Mouse (Mus musculus): ENCODE data around the gene Sult1c2. TPM values are rescaled to one million over a fixed set of nuclear protein-coding genes. Genes with fewer than 3 reads are reported as not detected.
"Not testable (repeated sequence)": the region's sequence is repeated elsewhere in the genome, so short reads cannot be mapped to it uniquely, and the experiment has no call there.

The Sult1c2 gene
- total RNA-seq (2018; cell fraction: chromatin; rRNA removed), result not detected
- not detected for total RNA-seq (2018; cell fraction: cytosol; rRNA removed)
- total RNA-seq (2018; cell fraction: nucleus; rRNA removed), result not detected
- polyA plus RNA-seq (2018), result not detected in 3 replicates

- Histone ChIP-seq H3K4me3 (ENCODE audit: inconsistent target) (no peak within 1 kb of the TSS), H3K27ac (no peak within 1 kb of the TSS), H3K79me2 (ENCODE audit: inconsistent target) (no peaks in the 10 kb centered on the region), H3K36me3 (ENCODE audit: inconsistent target) (no peaks in the 10 kb centered on the region)
- 77% methylated on average over 4 of the region's 4 CpGs for WGBS (ENCODE audit: missing documents)
Observed at GRCm38 (mm10) chr17:53846206-53846605, at the start of gene Sult1c2. Sult1c2 (minus strand) TSS chr17:53846339.

GRCm38 (mm10) chr17:53879006-53879675 is 33.0 kb upstream of the Sult1c2 start:
- 89% methylated on average over 7 of the region's 7 CpGs for WGBS (ENCODE audit: missing documents)
- H3K4me3 ChIP-seq (ENCODE audit: inconsistent target), result not testable (repeated sequence)

GRCm38 (mm10) chr17:53874433-53874832 is 28.3 kb upstream of the Sult1c2 start:
- Histone ChIP-seq H3K79me2 (ENCODE audit: inconsistent target) (no peaks in the 10 kb centered on the region), H3K36me3 (ENCODE audit: inconsistent target) (no peaks in the 10 kb centered on the region), H3K4me3 (ENCODE audit: inconsistent target) (no peak overlapping the region), H3K27ac (no peak overlapping the region)
- WGBS (ENCODE audit: missing documents), result 65% methylated on average over 2 of the region's 2 CpGs

More at GRCm38 (mm10) chr17:53879006-53879675, 33.0 kb upstream of the Sult1c2 start:
- not testable (repeated sequence) for H3K36me3 ChIP-seq (ENCODE audit: inconsistent target); H3K79me2 ChIP-seq (ENCODE audit: inconsistent target); H3K27ac ChIP-seq

GRCm38 (mm10) chr17:53872192-53872591 is 26.1 kb upstream of the Sult1c2 start:
- Histone ChIP-seq H3K79me2 (ENCODE audit: inconsistent target) (no peaks in the 10 kb centered on the region), H3K27ac (no peak overlapping the region), H3K36me3 (ENCODE audit: inconsistent target) (no peaks in the 10 kb centered on the region), H3K4me3 (ENCODE audit: inconsistent target) (no peak overlapping the region)
- WGBS (ENCODE audit: missing documents), result 73% methylated on average over 3 of the region's 3 CpGs

- Histone ChIP-seq H3K27ac (no peak overlapping the region), H3K4me3 (ENCODE audit: inconsistent target) (no peak overlapping the region), H3K79me2 (ENCODE audit: inconsistent target) (no peaks in the 10 kb centered on the region), H3K36me3 (ENCODE audit: inconsistent target) (no peaks in the 10 kb centered on the region)
Observed at GRCm38 (mm10) chr17:53869931-53870330, 23.8 kb upstream of the Sult1c2 start.

GRCm38 (mm10) chr17:53865260-53865955 is 19.3 kb upstream of the Sult1c2 start:
- WGBS (ENCODE audit: missing documents), result 55% methylated on average over 6 of the region's 6 CpGs
- H3K4me3 ChIP-seq (ENCODE audit: inconsistent target), result no peak overlapping the region
- H3K36me3 ChIP-seq (ENCODE audit: inconsistent target), result no peaks in the 10 kb centered on the region
- no peaks in the 10 kb centered on the region for H3K79me2 ChIP-seq (ENCODE audit: inconsistent target)
- H3K27ac ChIP-seq, result no peak overlapping the region

GRCm38 (mm10) chr17:53860548-53860947 is 14.4 kb upstream of the Sult1c2 start:
- H3K36me3 ChIP-seq (ENCODE audit: inconsistent target), result no peaks in the 10 kb centered on the region
- H3K4me3 ChIP-seq (ENCODE audit: inconsistent target), result no peak overlapping the region
- no peaks in the 10 kb centered on the region for H3K79me2 ChIP-seq (ENCODE audit: inconsistent target)
- H3K27ac ChIP-seq, result no peak overlapping the region

- no peak overlapping the region for H3K27ac ChIP-seq
- no peaks in the 10 kb centered on the region for H3K36me3 ChIP-seq (ENCODE audit: inconsistent target)
- 79% methylated on average over 3 of the region's 3 CpGs for WGBS (ENCODE audit: missing documents)
- no peak overlapping the region for H3K4me3 ChIP-seq (ENCODE audit: inconsistent target)
- H3K79me2 ChIP-seq (ENCODE audit: inconsistent target), result no peaks in the 10 kb centered on the region
Observed at GRCm38 (mm10) chr17:53854992-53855391, 8.9 kb upstream of the Sult1c2 start.

GRCm38 (mm10) chr17:53845796-53846195 is 343 bp downstream of the Sult1c2 start:
- no peak overlapping the region for H3K27ac ChIP-seq
- no peak overlapping the region for H3K4me3 ChIP-seq (ENCODE audit: inconsistent target)
- H3K36me3 ChIP-seq (ENCODE audit: inconsistent target), result no peaks in the 10 kb centered on the region
- no peaks in the 10 kb centered on the region for H3K79me2 ChIP-seq (ENCODE audit: inconsistent target)
- WGBS (ENCODE audit: missing documents), result 64% methylated on average over 7 of the region's 7 CpGs

GRCm38 (mm10) chr17:53833366-53833765 is 12.8 kb downstream of the Sult1c2 start:
- H3K36me3 ChIP-seq (ENCODE audit: inconsistent target), result no peaks in the 10 kb centered on the region
- no peak overlapping the region for H3K4me3 ChIP-seq (ENCODE audit: inconsistent target)
- WGBS (ENCODE audit: missing documents), result 68% methylated on average over 3 of the region's 3 CpGs
- no peaks in the 10 kb centered on the region for H3K79me2 ChIP-seq (ENCODE audit: inconsistent target)
- no peak overlapping the region for H3K27ac ChIP-seq

- not testable (repeated sequence) for H3K27ac ChIP-seq; H3K4me3 ChIP-seq (ENCODE audit: inconsistent target); H3K79me2 ChIP-seq (ENCODE audit: inconsistent target); H3K36me3 ChIP-seq (ENCODE audit: inconsistent target)
- WGBS (ENCODE audit: missing documents), result 76% methylated on average over 14 of the region's 16 CpGs
Observed at GRCm38 (mm10) chr17:53803974-53804373, 42.2 kb downstream of the Sult1c2 start.

- WGBS (ENCODE audit: missing documents), result 89% methylated on average over 1 of the region's 1 CpGs
- no peak overlapping the region for H3K4me3 ChIP-seq (ENCODE audit: inconsistent target)
- H3K27ac ChIP-seq, result no peak overlapping the region
- H3K36me3 ChIP-seq (ENCODE audit: inconsistent target), result no peaks in the 10 kb centered on the region
- H3K79me2 ChIP-seq (ENCODE audit: inconsistent target), result no peaks in the 10 kb centered on the region
Observed at GRCm38 (mm10) chr17:53783381-53783780, 62.8 kb downstream of the Sult1c2 start.

Other genes with a start within 250 kb of the Sult1c2 start
- 0.23 to 2.2 TPM (median 1.2 TPM) in 3 replicates for gene Sgo1, start 157.0 kb downstream of the Sult1c2 start, polyA plus RNA-seq (2018)
- not detected in 3 replicates for gene Sult1c1, start 144.3 kb upstream of the Sult1c2 start, polyA plus RNA-seq (2018)